Mouse (Mus musculus) urinary bladder, postnatal 25 days (tissue): ENCODE data around the gene Npc2.

Experiments
- DNase-seq: peaks from one replicate; pipeline ENCODE4 v3.0.0; 2022; ENCODE audit warnings: low spot score

The Npc2 gene

DNA sequence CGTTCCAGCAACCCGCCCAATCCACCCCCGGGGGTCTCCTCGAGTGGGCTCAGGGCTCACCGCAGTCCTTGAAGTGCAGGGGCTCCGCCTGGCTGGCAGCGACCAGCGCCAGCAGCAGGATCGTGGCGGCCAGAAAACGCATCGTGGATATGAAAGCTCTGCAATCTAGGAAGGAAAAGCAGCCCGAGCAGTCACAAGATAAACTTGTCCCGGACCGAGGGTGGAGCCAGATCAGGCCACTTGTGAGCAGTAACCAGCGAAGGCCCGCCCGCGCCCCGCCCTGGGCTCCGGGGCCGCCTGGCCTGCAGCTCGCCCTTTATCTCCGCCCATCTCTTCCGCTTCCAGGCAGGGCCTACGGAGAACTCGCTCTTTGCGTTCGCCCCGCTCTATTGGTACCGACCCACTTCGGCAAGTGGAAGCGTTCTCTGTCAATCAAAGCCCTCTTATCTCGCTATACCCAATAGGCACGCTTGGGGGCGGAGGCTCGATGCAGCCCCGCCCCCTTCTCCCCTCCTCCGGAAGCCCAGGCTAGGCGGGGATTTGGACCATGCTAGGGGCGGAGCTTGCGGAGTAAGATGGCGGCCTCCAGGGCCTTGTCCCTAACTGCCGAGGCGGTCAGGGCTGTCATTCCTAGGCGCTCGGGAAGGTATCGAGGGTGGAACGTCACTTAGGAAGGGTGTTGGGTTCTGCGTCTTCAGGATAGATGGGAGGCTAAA, at the start of gene Npc2, which contains the start of gene Isca2:
Gene Npc2 (minus strand): TSS at position 427 of the 716 bp plus-strand sequence.
Gene Isca2 (plus strand): TSS at position 526 of the 716 bp plus-strand sequence.
- DNase-seq, result peak; percentile 86

GRCm38 (mm10) chr12:84819236-84820168, 46.5 kb upstream of the Npc2 start:
- DNase-seq, result no peak

GRCm38 (mm10) chr12:84818496-84818895, 45.5 kb upstream of the Npc2 start:
- no peak for DNase-seq

GRCm38 (mm10) chr12:84814663-84815325, 41.8 kb upstream of the Npc2 start:
- no peak for DNase-seq

GRCm38 (mm10) chr12:84813773-84814172, 40.8 kb upstream of the Npc2 start:
- no peak for DNase-seq

- DNase-seq, result no peak
These were observed 39.1 kb upstream of the Npc2 start for GRCm38 (mm10) chr12:84812004-84812403.

- DNase-seq, result no peak
These were observed 38.6 kb upstream of the Npc2 start for GRCm38 (mm10) chr12:84811510-84811909.

GRCm38 (mm10) chr12:84810810-84811209, 37.9 kb upstream of the Npc2 start:
- DNase-seq, result no peak

DNA sequence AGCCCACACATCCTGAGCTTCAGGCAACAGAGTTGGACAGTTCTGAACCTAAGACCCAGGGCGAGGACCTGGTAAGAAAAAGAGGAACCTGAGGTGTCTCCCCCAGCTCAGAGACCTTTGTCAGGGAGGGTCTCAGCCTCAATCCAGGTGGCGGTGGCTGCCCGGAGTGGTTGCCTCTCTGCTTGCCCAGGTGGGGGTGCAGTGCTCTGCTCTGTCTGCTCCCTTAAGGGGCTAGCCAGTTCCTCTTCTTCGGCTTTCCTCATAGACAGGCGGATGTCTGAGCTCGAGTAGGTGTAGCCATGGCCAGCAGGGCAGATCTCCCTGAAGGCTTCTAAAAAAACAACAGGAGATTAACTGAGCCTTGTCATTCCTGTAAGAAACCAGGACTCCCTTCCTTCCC, 36.1 kb upstream of the Npc2 start:
- DNase-seq, result no peak

GRCm38 (mm10) chr12:84807351-84807750, 34.4 kb upstream of the Npc2 start:
- DNase-seq, result no peak

DNA sequence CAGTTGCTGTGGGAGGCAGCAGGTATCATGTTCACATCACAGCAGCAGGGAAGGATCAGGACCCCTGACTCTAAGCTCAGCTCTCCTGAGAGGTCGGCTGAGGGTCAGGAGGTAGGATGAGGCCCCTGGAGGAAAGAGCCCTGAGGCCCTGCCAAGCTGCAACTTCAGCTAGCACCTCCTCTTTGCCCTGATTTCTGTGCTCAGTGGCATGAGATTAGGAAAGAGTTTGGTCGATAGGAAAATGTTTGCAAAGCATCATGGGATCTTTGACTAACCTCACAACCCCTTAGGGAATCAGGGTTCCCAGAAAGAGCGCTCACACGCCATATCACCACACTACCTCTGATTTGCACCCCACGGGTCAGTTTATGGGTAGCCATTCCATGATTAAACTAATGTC, 33.8 kb upstream of the Npc2 start:
- no peak for DNase-seq

DNA sequence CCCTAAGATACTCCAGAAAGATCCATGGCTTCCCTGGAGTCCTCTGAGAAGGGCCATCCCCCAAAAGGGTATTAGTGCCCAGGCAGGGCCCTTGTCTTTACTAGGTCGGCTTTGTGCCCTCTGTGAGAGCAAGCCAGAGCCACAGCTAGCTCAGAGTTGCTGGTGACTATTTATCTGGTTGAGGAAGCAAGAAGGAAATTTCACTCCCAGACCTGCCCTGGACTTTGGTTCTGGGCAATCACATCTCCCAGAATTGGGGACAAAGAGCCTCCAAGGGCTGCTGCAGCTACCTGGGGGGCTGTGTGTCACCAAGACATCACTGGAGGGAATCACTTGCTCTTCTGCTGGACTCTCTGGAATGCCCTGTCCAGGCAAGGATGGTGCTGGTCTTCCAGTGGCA, 33.1 kb upstream of the Npc2 start:
- no peak for DNase-seq

- no peak for DNase-seq
These were observed 32.4 kb upstream of the Npc2 start for GRCm38 (mm10) chr12:84805228-84805842.

DNA sequence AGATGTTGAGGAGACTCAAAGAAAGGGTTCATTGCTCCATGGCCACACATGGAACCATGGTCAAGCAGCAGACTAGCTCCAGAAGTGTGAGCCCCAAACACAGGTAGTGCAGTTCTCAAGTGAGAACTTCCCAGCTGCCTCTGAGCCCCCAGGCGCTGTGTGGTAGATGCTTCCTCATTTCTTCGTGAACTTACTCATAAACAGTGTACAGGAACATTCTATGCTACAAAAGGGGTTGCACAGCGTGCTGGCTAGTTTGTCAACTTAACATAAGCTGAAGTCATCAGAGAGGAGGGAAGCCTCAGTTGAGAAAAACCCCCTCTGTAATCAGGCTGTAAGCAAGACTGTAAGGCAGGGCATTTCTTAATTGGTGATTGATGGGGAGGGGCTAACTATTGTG, 29.7 kb upstream of the Npc2 start:
- no peak for DNase-seq

- DNase-seq, result no peak
These were observed 28.7 kb upstream of the Npc2 start for GRCm38 (mm10) chr12:84801532-84802110.

- DNase-seq, result no peak
These were observed 27.5 kb upstream of the Npc2 start for GRCm38 (mm10) chr12:84800419-84800818.

GRCm38 (mm10) chr12:84799086-84799485, 26.1 kb upstream of the Npc2 start:
- no peak for DNase-seq

- no peak for DNase-seq
These were observed 21.7 kb upstream of the Npc2 start for GRCm38 (mm10) chr12:84794647-84795046.

DNA sequence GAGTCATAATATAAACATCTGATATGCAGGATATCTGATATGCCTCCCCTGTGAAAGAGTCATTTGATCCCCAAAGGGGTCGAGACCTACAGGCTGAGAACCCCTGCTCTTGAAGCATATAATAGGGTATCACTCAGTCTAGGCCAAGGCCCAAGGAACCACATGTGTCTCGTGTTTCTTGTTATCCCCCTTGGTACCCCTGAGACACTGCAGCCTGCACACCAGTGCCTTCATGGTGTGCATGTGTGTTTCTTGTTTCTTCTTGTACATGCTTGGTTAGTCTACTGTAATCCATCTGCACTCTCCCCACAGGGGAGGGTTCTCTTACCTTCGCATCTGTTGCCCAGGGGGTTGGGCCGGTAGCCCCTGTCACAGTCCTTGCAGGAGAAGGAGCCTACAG, 19.7 kb upstream of the Npc2 start:
- DNase-seq, result no peak

DNA sequence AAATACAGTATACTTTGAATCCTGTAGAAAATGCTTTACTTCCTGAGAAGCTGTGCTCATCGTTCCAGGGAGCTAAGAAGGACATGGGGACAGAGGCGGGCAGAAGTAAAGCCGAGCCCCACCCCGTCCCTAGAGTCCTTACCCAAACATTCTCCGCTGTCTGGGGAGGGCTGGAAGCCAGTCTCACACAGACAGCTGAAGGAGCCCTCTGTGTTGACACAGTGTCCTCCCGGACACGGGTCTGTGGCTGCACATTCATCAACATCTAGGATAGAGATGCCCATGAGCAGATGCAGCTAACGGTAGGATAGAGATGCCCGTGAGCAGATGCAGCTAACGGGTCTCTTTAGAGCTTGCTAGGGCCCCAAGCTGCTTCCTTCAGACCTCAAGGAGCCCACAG, 17.9 kb upstream of the Npc2 start:
- no peak for DNase-seq

- DNase-seq, result no peak
These were observed 13.1 kb upstream of the Npc2 start for GRCm38 (mm10) chr12:84786091-84786490.
